Mouse (Mus musculus): Measurements from ENCODE around the gene Gpx2. TPM values are rescaled to one million over a fixed set of nuclear protein-coding genes. Genes with fewer than 3 reads are reported as not detected.

Gene Gpx2
- polyA plus RNA-seq, 2 experiments, result 0.06 TPM; not detected in 1

DNA sequence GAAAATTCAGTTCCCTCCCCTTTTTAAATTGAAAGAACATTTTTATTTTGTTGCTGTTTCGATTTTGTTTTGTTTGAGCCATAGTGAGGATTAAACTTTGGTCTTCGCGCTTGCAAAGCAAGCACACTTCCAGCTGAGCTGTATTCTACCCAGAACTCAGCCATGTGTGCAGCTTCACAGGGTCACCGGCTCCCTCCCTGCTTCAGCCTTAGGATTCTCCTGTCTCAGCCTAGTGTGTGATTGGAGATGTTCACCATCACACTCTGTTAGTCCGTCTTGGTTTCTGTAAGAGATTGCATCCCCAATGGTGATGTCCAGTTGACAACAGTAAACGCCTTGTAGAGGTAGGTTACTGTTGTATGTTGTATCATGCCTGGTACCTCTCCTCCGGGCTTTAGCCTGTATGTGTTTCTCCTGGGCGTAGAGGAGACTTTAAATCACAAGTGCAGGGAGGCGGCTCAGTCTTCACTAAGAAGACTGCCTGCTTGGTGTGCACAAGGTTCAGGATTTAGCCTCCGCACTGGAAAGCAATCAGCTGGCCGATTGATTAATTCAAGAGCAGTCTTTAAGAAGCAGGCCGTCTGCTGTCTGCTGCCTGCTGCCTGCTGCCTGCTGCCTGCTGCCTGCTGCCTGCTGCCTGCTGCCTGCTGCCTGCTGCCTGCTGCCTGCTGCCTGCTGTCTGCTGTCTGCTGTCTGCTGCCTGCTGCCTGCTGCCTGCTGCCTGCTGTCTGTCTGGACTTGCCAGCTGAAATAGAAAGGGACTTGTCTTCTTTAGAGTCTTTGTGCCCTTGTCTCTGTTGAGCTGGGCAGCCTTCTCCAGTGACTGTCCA is 14.5 kb downstream of the Gpx2 start:
- DNase-seq (ENCODE audit: low read depth in 3 of 3, low spot score in 3 of 3) (no peak), ATAC-seq (ENCODE audit: insufficient read depth) (no peak)
- Histone ChIP-seq H3K9me3 (ENCODE audit: control insufficient read depth, low read length) (no peaks in the 10 kb centered on the region), H3K27ac (no peak overlapping the region), H3K9ac (replicated peaks) (no peak overlapping the region), H3K4me2 (ENCODE audit: low read depth) (no peak overlapping the region), H3K4me1 (replicated peaks; ENCODE audit: control insufficient read depth in 2 of 2, insufficient read depth in 2 of 2, low read length in 1 of 2) (no peaks in the 10 kb centered on the region; a peak in 1 of 4 replicates), H3K36me3 (replicated peaks; ENCODE audit: control insufficient read depth, insufficient read depth, low read depth) (no peaks in the 10 kb centered on the region; the same call in 1 of the 2 replicates), H3K27me3 (ENCODE audit: control insufficient read depth, insufficient read depth, low read length) (no peaks in the 10 kb centered on the region), H3K4me3 (ENCODE audit: insufficient read depth in 1 of 2, low read depth in 2 of 2, low read length in 2 of 2) (no peak overlapping the region)
- 77% methylated on average over 12 of the region's 12 CpGs for WGBS (ENCODE audit: insufficient replicate concordance)
- TF ChIP-seq CTCF (IDR thresholded peaks at IDR 0.05; ENCODE audit: low read depth) (no peak), EP300 (IDR thresholded peaks at IDR 0.05; ENCODE audit: low read depth) (no peak)

DNA sequence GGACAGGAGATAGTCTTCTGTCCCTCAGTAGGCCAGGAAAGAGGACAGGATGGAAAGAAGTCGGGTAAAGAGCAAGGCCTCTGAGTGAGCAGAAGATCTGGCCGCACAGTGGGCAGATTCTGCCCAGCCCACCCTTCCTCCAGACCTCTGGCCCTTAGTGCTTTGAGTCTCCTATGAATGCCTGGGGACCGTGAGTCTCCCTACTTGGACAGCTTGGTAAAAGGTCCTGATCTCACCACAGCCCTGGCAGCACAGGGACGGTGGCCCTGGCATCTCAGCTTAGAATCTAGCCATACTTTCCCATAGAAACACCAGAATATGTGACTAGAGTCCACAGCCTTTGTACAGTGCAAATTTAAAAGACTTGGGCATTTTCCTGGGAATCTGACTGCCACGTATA is 15.4 kb downstream of the Gpx2 start:
- 73% methylated on average over 5 of the region's 5 CpGs for WGBS (ENCODE audit: insufficient replicate concordance)
- H3K9me3 ChIP-seq (ENCODE audit: control insufficient read depth, low read length), result no peaks in the 10 kb centered on the region
- DNase-seq (ENCODE audit: low read depth in 3 of 3, low spot score in 3 of 3), result no peak
- H3K4me3 ChIP-seq (ENCODE audit: insufficient read depth in 1 of 2, low read depth in 2 of 2, low read length in 2 of 2), result no peak overlapping the region
- no peak overlapping the region for H3K27ac ChIP-seq
- H3K27me3 ChIP-seq (ENCODE audit: control insufficient read depth, insufficient read depth, low read length), result no peaks in the 10 kb centered on the region
- H3K4me1 ChIP-seq (replicated peaks; ENCODE audit: control insufficient read depth in 2 of 2, insufficient read depth in 2 of 2, low read length in 1 of 2), result no peaks in the 10 kb centered on the region; a peak in 1 of 4 replicates
- H3K36me3 ChIP-seq (replicated peaks; ENCODE audit: control insufficient read depth, insufficient read depth, low read depth), result no peaks in the 10 kb centered on the region; the same call in 1 of the 2 replicates
- TF ChIP-seq EP300 (IDR thresholded peaks at IDR 0.05; ENCODE audit: low read depth) (no peak), CTCF (IDR thresholded peaks at IDR 0.05; ENCODE audit: low read depth) (no peak)
- no peak for ATAC-seq (ENCODE audit: insufficient read depth)
- no peak overlapping the region for H3K9ac ChIP-seq (replicated peaks)
- no peak overlapping the region for H3K4me2 ChIP-seq (ENCODE audit: low read depth)

DNA sequence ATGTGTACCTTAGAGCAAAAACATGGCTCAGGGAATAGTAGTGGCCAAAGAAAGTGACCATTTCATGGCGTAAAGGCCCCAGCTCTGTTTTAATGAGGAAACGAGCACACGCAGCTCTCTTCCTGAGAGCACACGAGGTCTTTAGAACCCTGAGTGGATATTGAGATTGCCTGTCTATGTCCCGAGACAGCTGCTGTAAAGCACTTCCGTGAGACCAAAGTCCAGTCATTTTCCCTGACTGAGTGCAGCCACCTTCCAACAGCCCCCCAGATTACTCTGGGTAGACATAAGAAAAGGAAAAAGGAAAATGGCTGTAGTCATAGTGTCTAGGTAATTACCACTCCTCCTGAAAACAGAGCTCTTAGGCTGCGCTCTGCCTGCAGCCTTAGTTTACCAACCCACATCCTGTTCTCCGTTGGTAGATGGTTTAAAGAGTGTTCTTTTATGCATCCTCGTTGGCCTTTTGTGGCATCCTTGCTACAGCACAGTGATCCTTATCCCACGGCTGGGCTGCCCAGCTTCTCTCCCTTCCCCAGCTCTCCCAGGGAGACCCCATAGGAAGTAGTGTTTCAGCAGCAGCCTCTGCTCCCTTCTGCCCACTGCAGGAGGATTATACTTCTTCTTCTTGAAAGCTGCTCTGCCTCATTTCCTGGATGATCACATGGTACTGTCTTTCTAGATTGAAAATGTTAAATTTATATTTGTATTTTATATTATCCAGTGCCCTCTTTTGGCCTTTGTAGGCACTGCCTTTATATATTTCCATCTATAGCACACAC is 16.9 kb downstream of the Gpx2 start:
- H3K4me2 ChIP-seq (ENCODE audit: low read depth), result no peak overlapping the region
- no peaks in the 10 kb centered on the region; the same call in 1 of the 2 replicates for H3K36me3 ChIP-seq (replicated peaks; ENCODE audit: control insufficient read depth, insufficient read depth, low read depth)
- 71% methylated on average over 10 of the region's 10 CpGs for WGBS (ENCODE audit: insufficient replicate concordance)
- H3K9ac ChIP-seq (replicated peaks), result no peak overlapping the region
- DNase-seq (ENCODE audit: low read depth in 3 of 3, low spot score in 3 of 3) (no peak), ATAC-seq (ENCODE audit: insufficient read depth) (no peak)
- H3K27me3 ChIP-seq (ENCODE audit: control insufficient read depth, insufficient read depth, low read length), result no peaks in the 10 kb centered on the region
- H3K4me3 ChIP-seq (ENCODE audit: insufficient read depth in 1 of 2, low read depth in 2 of 2, low read length in 2 of 2), result no peak overlapping the region
- no peaks in the 10 kb centered on the region for H3K4me1 ChIP-seq (replicated peaks; ENCODE audit: control insufficient read depth in 2 of 2, insufficient read depth in 2 of 2, low read length in 1 of 2)
- H3K27ac ChIP-seq, result no peak overlapping the region
- H3K9me3 ChIP-seq (ENCODE audit: control insufficient read depth, low read length), result no peaks in the 10 kb centered on the region
- no peak for TF ChIP-seq CTCF (IDR thresholded peaks at IDR 0.05; ENCODE audit: low read depth)
- no peak for TF ChIP-seq EP300 (IDR thresholded peaks at IDR 0.05; ENCODE audit: low read depth)

GRCm38 (mm10) chr12:76777845-76778244 is 17.5 kb downstream of the Gpx2 start:
- Histone ChIP-seq H3K4me2 (ENCODE audit: low read depth) (no peak overlapping the region), H3K9ac (replicated peaks) (no peak overlapping the region), H3K4me3 (ENCODE audit: insufficient read depth in 1 of 2, low read depth in 2 of 2, low read length in 2 of 2) (no peak overlapping the region), H3K36me3 (replicated peaks; ENCODE audit: control insufficient read depth, insufficient read depth, low read depth) (no peaks in the 10 kb centered on the region; the same call in 1 of the 2 replicates), H3K9me3 (ENCODE audit: control insufficient read depth, low read length) (no peaks in the 10 kb centered on the region), H3K27me3 (ENCODE audit: control insufficient read depth, insufficient read depth, low read length) (no peaks in the 10 kb centered on the region), H3K4me1 (replicated peaks; ENCODE audit: control insufficient read depth in 2 of 2, insufficient read depth in 2 of 2, low read length in 1 of 2) (no peaks in the 10 kb centered on the region), H3K27ac (no peak overlapping the region)
- DNase-seq (ENCODE audit: low read depth in 3 of 3, low spot score in 3 of 3) (no peak), ATAC-seq (ENCODE audit: insufficient read depth) (no peak)
- peak; percentile 49 for TF ChIP-seq CTCF (IDR thresholded peaks at IDR 0.05; ENCODE audit: low read depth)
- TF ChIP-seq EP300 (IDR thresholded peaks at IDR 0.05; ENCODE audit: low read depth), result no peak

- ATAC-seq (ENCODE audit: insufficient read depth), result no peak
- 38% methylated on average over 5 of the region's 5 CpGs for WGBS (ENCODE audit: insufficient replicate concordance)
These were observed 18.5 kb downstream of the Gpx2 start for GRCm38 (mm10) chr12:76776898-76777297.

More at GRCm38 (mm10) chr12:76776898-76777297, 18.5 kb downstream of the Gpx2 start:
- H3K36me3 ChIP-seq (replicated peaks; ENCODE audit: control insufficient read depth, insufficient read depth, low read depth), result no peaks in the 10 kb centered on the region; the same call in 1 of the 2 replicates
- no peak for DNase-seq (ENCODE audit: low read depth in 3 of 3, low spot score in 3 of 3)
- TF ChIP-seq EP300 (IDR thresholded peaks at IDR 0.05; ENCODE audit: low read depth), result no peak
- TF ChIP-seq CTCF (IDR thresholded peaks at IDR 0.05; ENCODE audit: low read depth), result no peak
- H3K4me3 ChIP-seq (ENCODE audit: insufficient read depth in 1 of 2, low read depth in 2 of 2, low read length in 2 of 2), result no peak overlapping the region
- no peak overlapping the region for H3K4me2 ChIP-seq (ENCODE audit: low read depth)
- H3K4me1 ChIP-seq (replicated peaks; ENCODE audit: control insufficient read depth in 2 of 2, insufficient read depth in 2 of 2, low read length in 1 of 2), result no peaks in the 10 kb centered on the region
- H3K9me3 ChIP-seq (ENCODE audit: control insufficient read depth, low read length), result no peaks in the 10 kb centered on the region
- H3K27me3 ChIP-seq (ENCODE audit: control insufficient read depth, insufficient read depth, low read length), result no peaks in the 10 kb centered on the region
- H3K9ac ChIP-seq (replicated peaks), result no peak overlapping the region
- H3K27ac ChIP-seq, result no peak overlapping the region

All from liver, embryonic 14.5 days (tissue).